21 mouse cellular contexts compared by ENCODE assay signal in genomic region chr2:158322845-158323244, GRCm38 (mm10). TPM values are rescaled to one million over a fixed set of nuclear protein-coding genes. Genes with fewer than 3 reads are reported as not detected.
DNase-seq lines count a peak whose midpoint lies in the region; ATAC-seq lines count a peak whose summit lies in the region.
"Had no signal": no experiment of that assay in that cellular context is flagged by ENCODE, and none has a peak within 500 bp of the region (broad histone marks: within the 10 kb centered on the region; RNA-seq: fewer than 3 reads in every experiment).

No protein-coding gene starts in this region.

- H3K27ac ChIP-seq in limb, embryonic 10.5 days, result no peak overlapping the region
- H3K27ac ChIP-seq: embryonic facial prominence, embryonic 12.5 days; heart, embryonic 13.5 days; hindbrain, embryonic 15.5 days; kidney, embryonic 15.5 days; limb, embryonic 12.5 days; liver, embryonic 12.5 days; midbrain, embryonic 13.5 days; stomach, postnatal 0 days had no signal

- no peaks in the 10 kb centered on the region for H3K9me3 ChIP-seq in limb, embryonic 10.5 days (replicated peaks)
- H3K9me3 ChIP-seq: embryonic facial prominence, embryonic 12.5 days; heart, embryonic 13.5 days; hindbrain, embryonic 15.5 days; kidney, embryonic 15.5 days; limb, embryonic 12.5 days; liver, embryonic 12.5 days; midbrain, embryonic 13.5 days had no signal

- DNase-seq in CD4-positive helper T cell, adult 2 months (ENCODE audit: low read depth, low spot score), result peak; percentile 87
- DNase-seq in thymus, postnatal 14 days, result peak; percentile 35
- no peak for DNase-seq in ovary, postnatal 36 days (ENCODE audit: low spot score)
- DNase-seq in urinary bladder, postnatal 36 days (ENCODE audit: low spot score in 2 of 2), result no peak
- no peak for DNase-seq in limb, embryonic 10.5 days (ENCODE audit: low spot score)
- DNase-seq: cerebellum, adult 9-11 months; heart, postnatal 36 days; lung, adult 2 months had no signal

- 77% methylated on average over 3 of the region's 3 CpGs for WGBS in limb, embryonic 10.5 days

- no peaks in the 10 kb centered on the region for H3K27me3 ChIP-seq in limb, embryonic 10.5 days (ENCODE audit: low read depth, poor library complexity, severe bottlenecking)
- H3K27me3 ChIP-seq: embryonic facial prominence, embryonic 12.5 days; heart, embryonic 13.5 days; hindbrain, embryonic 15.5 days; kidney, embryonic 15.5 days; limb, embryonic 12.5 days; liver, embryonic 12.5 days had no signal

- H3K4me1 ChIP-seq in limb, embryonic 10.5 days, result no peaks in the 10 kb centered on the region
- H3K4me1 ChIP-seq: kidney, embryonic 15.5 days; limb, embryonic 12.5 days; liver, embryonic 12.5 days had no signal

- ATAC-seq in CD4-positive, CD25-positive, alpha-beta regulatory T cell, adult 4 months, result peak; percentile 95
- peak; percentile 25 to 46; a peak in 2 of 4 replicates for ATAC-seq in hematopoietic stem cell, adult 5-6 weeks (replicated peaks in 1 of 2; ENCODE audit: insufficient read depth in 1 of 2, low FRiP score in 2 of 2, low TSS enrichment in 1 of 2, low read depth in 1 of 2, poor library complexity in 2 of 2, severe bottlenecking in 2 of 2)
- ATAC-seq: forebrain, embryonic 14.5 days; intestine, postnatal 0 days; liver, embryonic 12.5 days; midbrain, embryonic 13.5 days had no signal

- H3K36me3 ChIP-seq in limb, embryonic 10.5 days, result no peaks in the 10 kb centered on the region
- H3K36me3 ChIP-seq: embryonic facial prominence, embryonic 12.5 days; heart, embryonic 13.5 days; hindbrain, embryonic 15.5 days; limb, embryonic 12.5 days; midbrain, embryonic 13.5 days had no signal

- no peak overlapping the region for H3K4me3 ChIP-seq in limb, embryonic 10.5 days
- H3K4me3 ChIP-seq: embryonic facial prominence, embryonic 12.5 days; erythroblast, embryonic 14.5 days; heart, embryonic 13.5 days; hindbrain, embryonic 15.5 days; kidney, embryonic 15.5 days; limb, embryonic 12.5 days; liver, embryonic 12.5 days; midbrain, embryonic 13.5 days had no signal

RNA-seq across cellular contexts. Expression of gene Lbp, which starts 16.6 kb away (rescaled TPM):
- 1 to 10 TPM in 1 of 2 experiments, not detected in 1; 1.3 TPM for polyA plus RNA-seq in CD4-positive, CD25-positive, alpha-beta regulatory T cell, adult 4 months (2017; shearing (Covaris generic))
- 43.5 and 51.0 TPM in 2 replicates for total RNA-seq in hematopoietic stem cell, adult 5-6 weeks (2017)
- 1.9 and 3.9 TPM in 2 replicates for polyA plus RNA-seq in limb, embryonic 10.5 days (2016; fragmentation: Nextera tagmentation; extraction: Ambion mirVana)

RNA-seq across cellular contexts. Expression of gene Snhg11, which starts 52.6 kb away (rescaled TPM):
- under 1 TPM in 1 of 2 experiments, not detected in 1; 0.09 TPM for polyA plus RNA-seq in CD4-positive, CD25-positive, alpha-beta regulatory T cell, adult 4 months (2017; shearing (Covaris generic))
- not detected in 2 replicates for total RNA-seq in hematopoietic stem cell, adult 5-6 weeks (2017)
- 7.0 TPM in 2 replicates for polyA plus RNA-seq in limb, embryonic 10.5 days (2016; fragmentation: Nextera tagmentation; extraction: Ambion mirVana)
- total RNA-seq: heart, postnatal 36 days had no signal
- polyA plus RNA-seq: erythroblast, embryonic 14.5 days had no signal

Comparison
In these comparisons a context has a peak if more than half of its experiments do, and no peak if none do; other contexts are left out.
1. DNase-seq: peak in CD4-positive helper T cell, adult 2 months (single experiment) and thymus, postnatal 14 days (single experiment); none in ovary, postnatal 36 days (single experiment), urinary bladder, postnatal 36 days (0 of 2) and limb, embryonic 10.5 days (single experiment).